Mouse (Mus musculus) yolk sac, embryonic 10.5 days (tissue): ENCODE measurements at regions not wholly inside any gene's neighbourhood (a gene's known extent, or its start where the extent isn't known, plus 50 kb on each side); places are given as distances from the start of the nearest gene placed in this dataset.

Experiments used
- DNase-seq: peaks from one replicate; pipeline ENCODE4 v3.0.0-alpha.2; 2017; ENCODE audit warnings: low spot score

GRCm38 (mm10) chr8:89751201-89751600 lies 596.9 kb downstream of the Tox3 start:
- no peak for DNase-seq

DNA sequence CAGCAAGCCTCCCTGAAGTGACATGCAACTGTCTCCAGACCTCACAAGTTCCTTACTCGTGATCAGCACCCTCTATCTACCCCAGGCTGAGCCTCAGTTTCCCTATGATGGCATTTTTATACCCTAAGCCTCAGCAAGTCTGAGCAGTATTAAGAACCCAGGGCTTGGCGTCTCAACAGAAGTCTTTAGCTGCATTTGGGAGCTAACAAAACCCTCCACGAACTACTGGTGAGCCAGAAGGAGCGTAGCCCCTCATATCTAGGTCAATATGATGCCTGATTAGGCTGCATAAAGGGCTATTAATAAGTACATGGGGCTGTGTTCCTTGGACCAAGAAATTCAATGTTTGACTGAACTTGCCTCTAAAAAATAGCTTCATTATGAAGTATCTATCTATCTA lies 600.4 kb downstream of the Tox3 start:
- DNase-seq = no peak

DNA sequence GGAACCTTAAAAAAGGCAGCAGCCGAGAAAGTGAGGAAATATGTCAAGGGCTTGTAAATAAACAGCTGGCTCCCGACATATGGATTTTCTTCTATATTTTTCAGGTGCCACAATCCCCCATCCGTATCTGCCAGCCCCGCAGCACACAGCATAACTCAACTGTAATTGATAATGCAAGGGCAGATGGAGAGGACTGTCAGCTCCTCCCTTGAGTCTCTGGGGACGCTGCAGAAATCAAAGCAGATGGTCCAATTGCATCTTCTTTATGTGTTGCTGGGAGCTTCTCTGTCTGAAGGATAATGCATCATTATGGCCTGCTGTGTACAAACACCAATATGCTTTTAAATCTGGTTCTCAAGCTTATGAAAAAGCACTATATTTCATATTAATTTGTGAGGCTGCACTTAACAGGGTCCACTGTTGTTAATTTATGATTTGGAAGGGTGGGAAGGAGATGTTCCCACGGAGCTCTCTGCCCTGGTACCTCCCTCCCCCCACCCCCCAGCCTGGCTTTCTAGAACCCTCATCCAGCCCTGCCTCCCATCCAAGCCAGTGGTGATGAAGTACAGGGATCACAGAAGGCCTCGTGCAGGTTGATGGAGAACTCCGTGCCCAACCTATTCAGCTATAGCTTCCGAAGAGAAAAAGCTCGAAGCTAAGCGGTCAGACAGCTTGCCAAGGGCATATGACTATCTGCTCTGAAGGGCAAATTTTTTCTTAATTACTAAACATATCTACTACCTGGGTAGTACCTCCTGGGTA lies 603.7 kb downstream of the Tox3 start:
- no peak for DNase-seq

DNA sequence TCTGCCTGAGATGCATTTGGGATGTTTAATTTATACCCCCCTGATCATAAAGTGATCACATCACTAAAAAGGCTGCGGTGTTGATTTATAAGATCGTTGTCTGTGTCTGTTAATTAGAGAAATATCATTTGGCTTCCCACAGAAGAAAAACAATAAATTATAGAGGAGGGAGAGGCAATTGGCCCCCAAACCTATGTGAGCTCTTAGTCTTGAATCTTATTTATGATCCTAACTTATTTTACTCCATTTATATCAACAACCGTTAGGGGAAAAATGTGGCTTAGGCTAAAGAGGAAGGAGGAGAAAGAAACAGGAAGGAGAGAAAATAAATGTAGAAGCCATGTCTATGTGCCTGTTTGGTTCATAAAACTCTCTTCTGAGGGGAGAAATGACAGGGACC lies 609.5 kb downstream of the Tox3 start:
- DNase-seq = no peak

DNA sequence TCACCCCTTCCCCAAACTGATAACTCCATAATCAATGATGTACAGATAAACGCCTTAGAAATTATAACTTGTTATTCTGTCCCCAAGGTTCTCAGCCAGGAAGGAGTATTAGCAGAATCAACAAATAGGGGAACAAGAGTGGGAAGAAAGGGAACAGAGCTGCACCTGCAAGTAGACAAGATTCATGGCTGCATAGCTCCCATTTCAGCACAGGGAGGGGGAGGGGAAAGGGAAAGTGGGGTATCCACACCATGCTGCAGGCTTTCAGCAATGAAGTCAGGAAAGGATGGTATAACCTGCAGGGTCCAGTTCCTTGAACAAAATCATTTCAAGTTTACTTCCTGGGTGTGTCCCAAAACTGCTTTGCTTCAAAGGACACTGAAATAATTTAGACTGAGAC lies 610.5 kb downstream of the Tox3 start:
- no peak for DNase-seq

GRCm38 (mm10) chr8:89727252-89727651 lies 620.9 kb downstream of the Tox3 start:
- DNase-seq = no peak

DNA sequence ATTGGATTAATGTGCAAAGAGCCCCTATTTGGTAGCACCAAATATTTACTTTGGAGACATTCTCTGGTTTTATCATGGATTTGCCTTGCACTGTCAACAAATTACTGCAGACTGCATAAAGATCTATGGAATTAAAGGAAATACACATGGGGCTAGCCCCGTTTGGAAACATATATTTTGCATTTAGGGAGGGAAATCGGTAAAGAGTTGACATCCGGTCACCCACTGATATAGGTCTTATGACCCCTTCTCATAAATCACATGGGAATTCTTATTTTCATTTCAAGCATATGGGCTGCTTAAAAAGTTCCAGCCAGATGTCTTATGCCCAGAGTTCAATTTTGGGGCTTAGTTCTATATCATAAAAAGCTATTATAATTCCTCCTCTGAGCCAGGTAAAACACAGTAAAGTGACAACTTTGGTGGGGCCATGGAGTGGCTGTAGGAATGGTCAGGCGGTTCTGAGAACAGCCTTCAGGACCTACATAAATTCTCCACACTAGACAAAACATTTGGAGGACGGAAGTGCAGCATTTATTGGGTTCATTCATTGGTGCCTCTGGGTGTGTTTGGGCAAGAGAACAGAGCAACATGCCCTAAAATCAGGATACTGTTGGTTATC lies 626.3 kb downstream of the Tox3 start:
- DNase-seq = no peak

GRCm38 (mm10) chr8:89713880-89714279 lies 634.3 kb downstream of the Tox3 start:
- no peak for DNase-seq

DNA sequence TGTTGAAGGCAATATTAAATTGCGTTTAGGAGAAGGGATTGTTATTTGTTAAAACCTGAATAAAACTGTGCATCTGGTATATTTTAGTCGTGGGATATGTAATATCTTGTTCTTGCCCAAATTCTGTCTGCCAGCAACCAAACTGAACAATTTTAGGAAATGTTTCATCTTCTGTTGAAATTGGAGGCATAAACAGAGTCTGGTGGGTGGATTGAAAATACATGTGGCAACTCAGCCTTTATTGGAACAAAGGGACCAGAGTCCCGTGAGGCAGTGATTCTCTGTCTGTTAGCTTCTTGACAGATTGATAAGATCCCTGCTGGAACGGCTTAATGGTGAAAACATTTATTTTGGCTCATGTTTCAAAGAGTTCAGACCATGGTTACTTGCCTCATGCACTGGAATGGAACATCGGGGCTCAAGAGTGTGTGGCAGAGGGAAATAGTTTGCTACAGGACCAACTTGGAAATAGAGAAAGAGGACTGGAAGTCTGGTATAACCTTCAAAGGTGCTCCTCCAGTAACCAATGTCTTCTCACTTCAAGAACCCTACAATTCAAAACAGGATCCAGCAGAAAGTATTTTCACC lies 640.7 kb downstream of the Tox3 start:
- no peak for DNase-seq

- DNase-seq = no peak
Observed at GRCm38 (mm10) chr8:89685696-89686095, 641.7 kb upstream of the Sall1 start.

DNA sequence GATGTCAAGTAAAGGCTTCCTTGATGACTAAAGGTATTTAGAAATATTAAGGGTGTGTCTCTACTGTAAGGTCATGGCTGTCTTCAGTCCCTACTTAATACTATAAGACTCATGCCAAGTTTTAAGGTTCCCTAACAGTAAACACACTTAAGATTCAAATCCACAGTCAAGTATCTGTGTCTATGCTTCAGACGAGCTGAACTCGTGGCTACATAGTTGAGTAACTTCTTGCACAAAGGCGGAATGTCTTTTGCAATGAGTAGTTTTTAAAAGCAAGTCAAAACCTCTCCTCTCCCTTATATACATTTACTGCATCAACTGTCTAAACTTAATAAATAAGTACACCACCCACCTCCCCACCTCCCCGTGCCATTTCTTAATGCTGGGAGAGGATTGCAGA lies 637.0 kb upstream of the Sall1 start:
- no peak for DNase-seq

DNA sequence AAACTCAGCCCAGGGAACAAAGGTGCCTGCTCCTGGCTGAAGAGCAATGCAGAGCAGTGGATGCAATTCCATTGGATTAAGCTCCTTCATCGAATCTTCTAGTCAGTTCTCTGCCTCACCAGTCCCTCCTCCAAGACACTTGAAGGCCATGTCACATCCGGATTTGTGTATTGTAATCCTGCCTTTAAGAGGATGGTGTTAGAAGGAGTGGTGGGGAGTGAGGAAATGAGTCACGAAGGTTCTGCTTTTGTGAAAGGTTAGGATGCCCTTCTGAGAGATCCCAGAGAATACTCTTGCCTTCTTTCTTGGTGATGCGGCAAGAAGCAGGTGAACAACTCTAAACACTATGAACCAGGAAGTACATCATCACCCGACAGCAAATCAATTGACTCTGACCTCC lies 636.4 kb upstream of the Sall1 start:
- DNase-seq = no peak

GRCm38 (mm10) chr8:89679551-89679950 lies 635.6 kb upstream of the Sall1 start:
- DNase-seq = no peak

- DNase-seq = no peak
Observed at GRCm38 (mm10) chr8:89677266-89677665, 633.3 kb upstream of the Sall1 start.

DNA sequence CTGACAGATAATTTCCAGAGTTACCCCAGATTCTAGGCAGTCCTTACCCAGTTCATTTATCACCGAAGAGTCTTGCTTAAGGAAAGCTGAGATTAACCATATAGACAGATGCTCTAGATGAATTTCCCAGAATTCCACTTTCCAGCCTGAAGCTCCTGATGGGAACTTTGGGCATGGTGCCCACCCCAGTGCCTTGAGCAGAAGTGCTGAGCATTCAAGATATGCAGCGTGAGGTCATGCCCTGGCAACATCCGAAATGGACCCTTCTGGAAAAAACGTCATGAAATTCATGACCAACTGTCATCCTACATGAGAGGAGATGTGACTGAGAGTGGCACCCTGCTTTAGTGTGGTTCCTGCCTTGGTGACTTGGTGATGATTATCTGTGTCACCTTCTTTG lies 629.9 kb upstream of the Sall1 start:
- no peak for DNase-seq

DNA sequence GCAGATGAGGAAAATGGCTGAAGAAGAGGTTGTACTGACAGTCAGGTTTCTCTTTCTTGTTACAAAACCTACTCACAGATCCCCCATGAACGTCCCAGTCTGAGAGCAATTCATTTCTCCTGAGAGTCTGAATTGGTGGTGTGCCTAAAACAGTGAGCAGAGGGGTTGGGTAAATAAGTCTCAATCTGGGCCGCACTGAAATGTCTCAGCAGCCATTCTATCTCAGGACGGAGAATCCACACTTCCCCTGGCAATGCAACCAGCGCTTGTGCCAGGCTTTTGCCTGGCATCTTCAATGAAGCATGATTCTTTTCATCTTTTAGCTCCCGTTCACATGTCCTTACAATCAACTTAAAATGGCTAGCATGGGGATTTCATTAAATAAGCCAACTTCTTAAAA lies 628.7 kb upstream of the Sall1 start:
- no peak for DNase-seq

DNA sequence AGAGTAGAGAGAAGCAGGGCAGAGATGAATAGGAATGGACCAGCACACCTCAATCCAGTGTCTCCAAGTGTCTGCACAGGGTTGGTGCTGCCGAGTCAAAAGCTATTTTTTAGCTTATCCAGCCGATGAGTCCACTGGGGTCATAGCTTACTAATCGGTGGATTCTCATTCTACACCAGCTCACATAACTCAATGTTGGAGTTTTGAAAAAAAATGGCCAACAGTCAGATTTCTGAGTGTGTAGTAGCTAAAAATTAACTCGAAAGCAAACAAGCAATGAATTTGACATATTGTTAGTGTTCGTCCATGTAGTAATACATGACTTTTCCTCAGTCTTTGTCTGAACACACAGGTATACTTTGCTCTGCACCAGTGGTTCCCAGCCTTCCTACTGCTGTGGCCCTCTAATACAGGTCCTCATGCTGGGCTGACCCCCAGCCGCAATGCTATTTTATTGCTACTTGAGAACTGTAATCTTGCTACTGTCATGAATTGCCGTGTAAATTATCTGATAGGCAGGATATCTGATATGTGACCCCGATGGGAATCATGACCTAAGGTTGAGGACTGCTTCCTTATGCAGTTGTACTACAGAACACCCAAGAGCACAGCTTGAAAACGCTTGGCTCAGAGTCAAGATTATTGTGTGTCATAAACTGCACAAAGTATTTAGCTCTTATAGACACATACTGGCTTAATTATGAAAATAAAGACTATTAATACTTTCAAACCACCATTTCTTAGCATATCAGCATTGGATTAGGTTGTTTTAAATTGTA lies 621.1 kb upstream of the Sall1 start:
- no peak for DNase-seq

DNA sequence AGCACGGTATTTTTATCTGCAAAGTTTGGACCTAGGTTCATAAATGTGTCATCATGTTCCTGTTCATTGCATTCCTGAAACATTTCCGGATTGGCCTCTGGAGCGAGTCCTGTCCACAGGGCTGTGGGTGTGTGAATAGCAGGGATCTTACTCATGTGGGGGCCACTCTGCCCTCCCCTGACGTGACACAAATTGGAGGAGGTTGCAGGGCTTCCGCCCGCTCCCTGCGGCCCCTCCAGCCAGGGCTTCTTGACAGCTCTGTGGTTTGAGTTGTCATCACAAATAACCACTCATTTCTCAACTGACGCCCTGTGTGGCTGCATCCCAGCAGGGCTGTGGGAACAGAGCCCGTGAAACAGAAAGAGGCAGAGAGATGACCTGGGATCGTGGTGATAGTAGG lies 619.9 kb upstream of the Sall1 start:
- no peak for DNase-seq

GRCm38 (mm10) chr8:89658998-89659944 lies 615.3 kb upstream of the Sall1 start:
- DNase-seq = no peak

- no peak for DNase-seq
Observed at GRCm38 (mm10) chr8:89655369-89655768, 611.4 kb upstream of the Sall1 start.

- no peak for DNase-seq
Observed at GRCm38 (mm10) chr8:89649207-89649890, 605.4 kb upstream of the Sall1 start.
